ENCODE assay signal across 8 mouse cellular contexts in the genomic region with DNA sequence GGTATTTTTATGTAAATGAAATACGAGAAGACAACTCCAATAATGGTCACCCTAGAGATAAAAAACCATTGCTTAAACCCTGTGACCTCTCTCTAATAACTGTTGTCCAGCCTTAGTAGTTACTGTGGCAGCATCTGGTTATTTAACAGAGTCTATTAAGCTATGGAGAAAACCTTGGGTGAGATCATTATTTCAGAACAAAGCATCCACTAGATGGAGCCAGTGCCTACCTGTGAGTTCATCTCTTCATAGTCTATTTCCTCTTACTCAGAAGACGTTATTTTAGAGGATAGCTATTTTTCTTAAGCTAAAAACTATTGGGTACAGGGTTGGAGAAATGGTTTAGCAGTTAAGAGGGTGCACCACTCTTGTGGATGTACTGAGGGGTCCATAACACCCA. TPM values are rescaled to one million over a fixed set of nuclear protein-coding genes. Genes with fewer than 3 reads are reported as not detected.
DNase-seq lines count a peak whose midpoint lies in the region; ATAC-seq and TF ChIP-seq lines count a peak whose summit lies in the region.

No protein-coding gene starts in this region.

- peak; percentile 26; the same call in 1 of the 2 replicates for TF ChIP-seq CTCF in lung, adult 2 months (IDR thresholded peaks at IDR 0.05; ENCODE audit: insufficient read depth, low read length)

- no peak overlapping the region for H3K4me3 ChIP-seq in lung, adult 2 months (replicated peaks; ENCODE audit: extremely low read depth, low read depth, low read length)

- no peak for TF ChIP-seq POLR2A in lung, adult 2 months (IDR thresholded peaks at IDR 0.05; ENCODE audit: borderline replicate concordance, extremely low read depth, low read depth, low read length)

- ATAC-seq in monocyte, adult 5-6 weeks (replicated peaks; ENCODE audit: insufficient number of reproducible peaks, low FRiP score, low TSS enrichment, poor library complexity, severe bottlenecking), result no peak

- intact Hi-C loops in left cerebral cortex, postnatal 4 days (cut with DNase I), result no loop called here

- peak; percentile 53 for DNase-seq in adrenal gland, postnatal 14 days
- DNase-seq in adrenal gland, postnatal 4 days (ENCODE audit: low spot score in 2 of 2), result no peak
- DNase-seq in left cerebral cortex, adult 11 months (ENCODE audit: low spot score), result peak; percentile 70
- no peak for DNase-seq in left cerebral cortex, postnatal 4 days
- peak; percentile 48 for DNase-seq in MEL-GATA-1-ER (ENCODE audit: extremely low read depth, low read depth)
- DNase-seq in embryo, embryonic 10.5 days (ENCODE audit: low spot score), result peak; percentile 81
- DNase-seq in lung, adult 2 months, result no peak

- whole genome bisulfite sequencing in lung, adult 2 months, result 44% methylated on average over 2 of the region's 2 CpGs

- H3K4me1 ChIP-seq in lung, adult 2 months (ENCODE audit: control insufficient read depth, insufficient read depth, low read length), result no peaks in the 10 kb centered on the region

RNA-seq across cellular contexts. Expression of gene Psen1, which starts 25.8 kb away (rescaled TPM):
- 53.6 and 62.6 TPM in 2 replicates for total RNA-seq in adrenal gland, postnatal 14 days (2021)
- 10 to 100 TPM; 67.4 to 68.4 TPM for total RNA-seq in adrenal gland, postnatal 4 days (2021)
- 10 to 100 TPM; 70.8 to 78.0 TPM for total RNA-seq in left cerebral cortex, postnatal 4 days (2021)
- 18.2 and 27.3 TPM in 2 replicates for polyA plus RNA-seq in lung, adult 2 months (2012; rRNA removed)
- 79.8 to 104 TPM (median 85.8 TPM) in 3 replicates for total RNA-seq in monocyte, adult 5-6 weeks (2017)

RNA-seq across cellular contexts. Expression of gene Papln, which starts 49.7 kb away (rescaled TPM):
- 8.5 and 9.1 TPM in 2 replicates for total RNA-seq in adrenal gland, postnatal 14 days (2021)
- total RNA-seq in adrenal gland, postnatal 4 days (2021), result 1 to 10 TPM; 2.8 to 6.0 TPM
- total RNA-seq in left cerebral cortex, postnatal 4 days (2021), result 10 to 100 TPM in 1 of 2 experiments, 1 to 10 TPM in 1; 9.5 to 10.5 TPM
- 1.8 and 2.0 TPM in 2 replicates for polyA plus RNA-seq in lung, adult 2 months (2012; rRNA removed)
- not detected in 3 replicates for total RNA-seq in monocyte, adult 5-6 weeks (2017)

Comparison
In these comparisons a context has a peak if more than half of its experiments do, and no peak if none do; other contexts are left out.
1. DNase-seq: peak in adrenal gland, postnatal 14 days (single experiment), left cerebral cortex, adult 11 months (single experiment), MEL-GATA-1-ER (single experiment) and embryo, embryonic 10.5 days (single experiment); none in adrenal gland, postnatal 4 days (0 of 2), left cerebral cortex, postnatal 4 days (single experiment) and lung, adult 2 months (single experiment).